Mouse (Mus musculus) embryo, embryonic 10 days (tissue): ENCODE data around the gene Igsf8.
"Not testable (repeated sequence)": the region's sequence is repeated elsewhere in the genome, so short reads cannot be mapped to it uniquely, and the experiment has no call there.

Experiments
- DNase-seq: peaks from one replicate; pipeline ENCODE4 v3.0.0-alpha.2; 2015; ENCODE audit warnings: low spot score

Gene Igsf8

DNA sequence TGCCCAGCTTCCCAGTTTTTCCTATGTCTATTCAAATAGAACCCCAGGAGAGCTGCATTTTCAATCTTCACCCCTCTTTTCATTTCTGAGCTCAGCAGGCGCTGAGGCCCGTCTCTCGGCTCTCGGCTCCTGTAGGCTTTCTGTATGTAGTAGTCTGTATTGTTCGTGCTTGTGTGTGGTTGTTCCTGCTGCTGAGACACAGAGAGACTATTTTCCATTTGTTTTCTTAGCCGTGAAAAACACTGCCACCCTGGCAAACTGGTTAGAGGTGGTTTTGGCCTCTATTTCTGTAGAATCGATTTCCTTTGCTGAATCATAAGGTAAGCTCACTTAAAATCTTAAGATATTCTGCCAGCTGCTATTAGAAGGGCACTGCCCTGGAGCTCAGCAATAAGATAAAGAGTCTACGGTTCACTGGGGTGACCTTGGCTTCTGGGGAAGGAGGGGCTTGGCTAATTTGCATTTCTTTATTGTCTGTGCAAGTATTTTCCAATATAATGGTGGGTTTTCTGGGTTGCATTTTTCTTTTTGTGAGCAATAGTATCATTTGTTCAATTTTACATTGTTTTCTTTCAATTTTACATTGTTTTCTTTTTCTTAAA lies at the start of gene Igsf8:
TSS of gene Igsf8 (plus strand) at position 165 of the 602 bp plus-strand sequence.
- DNase-seq, result no peak

DNA sequence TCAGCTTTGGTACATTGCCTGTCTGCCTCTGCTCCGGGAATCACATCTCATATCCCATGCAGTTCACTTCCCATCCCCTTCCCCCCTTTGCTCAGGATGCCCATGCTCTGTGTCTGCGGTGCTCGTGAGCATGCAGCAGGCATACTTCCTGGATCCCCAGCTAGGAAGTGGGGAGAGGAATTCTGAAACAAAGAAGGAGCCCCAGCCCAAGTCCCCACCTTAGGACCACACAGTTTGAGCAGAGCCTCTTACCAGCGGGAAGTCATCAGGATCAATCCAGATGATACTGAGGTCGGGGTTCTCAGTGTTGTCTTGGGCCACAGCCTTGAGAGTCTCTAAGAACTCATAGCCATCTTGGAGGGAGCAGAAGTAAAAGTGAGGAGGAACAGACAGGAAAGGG lies 48.7 kb upstream of the Igsf8 start:
- no peak for DNase-seq

DNA sequence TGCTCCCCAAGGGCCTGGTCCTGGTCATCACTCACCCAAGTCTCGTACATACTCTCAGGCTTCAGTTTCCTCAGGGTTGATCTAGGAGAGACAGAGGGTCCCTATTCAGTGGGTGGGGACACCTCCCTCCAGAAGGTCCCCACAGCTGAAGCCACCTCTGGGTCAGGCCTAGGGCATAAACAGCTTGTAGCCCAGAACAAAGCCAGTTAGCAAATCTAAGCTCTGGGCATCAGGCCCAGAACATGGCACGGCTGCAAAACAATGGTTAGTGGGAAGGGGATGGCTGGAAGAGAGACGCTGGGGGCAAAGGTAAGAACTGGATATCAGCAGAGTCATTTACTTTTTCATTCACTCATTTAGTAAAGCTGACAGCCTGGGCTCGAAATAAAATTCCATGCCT lies 47.7 kb upstream of the Igsf8 start:
- no peak for DNase-seq

DNA sequence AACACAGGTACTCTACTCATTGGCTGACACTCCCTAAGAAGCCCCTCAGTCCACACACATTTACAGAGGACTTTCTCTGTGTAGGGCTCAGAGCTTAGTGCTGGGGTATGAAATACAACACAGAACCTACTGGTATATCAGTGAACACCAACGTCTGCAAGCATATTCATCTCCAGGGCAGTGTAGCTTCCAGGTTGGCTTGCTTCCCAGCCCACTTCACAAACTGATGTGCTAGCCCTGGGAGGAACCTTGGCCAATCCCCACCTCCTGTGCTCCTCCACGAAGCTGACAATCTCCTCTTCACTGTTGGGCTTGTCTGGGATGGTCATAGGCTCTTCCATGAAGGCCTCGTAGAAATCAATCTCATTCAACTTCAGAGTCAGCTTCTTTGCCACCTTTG lies 46.7 kb upstream of the Igsf8 start:
- no peak for DNase-seq

DNA sequence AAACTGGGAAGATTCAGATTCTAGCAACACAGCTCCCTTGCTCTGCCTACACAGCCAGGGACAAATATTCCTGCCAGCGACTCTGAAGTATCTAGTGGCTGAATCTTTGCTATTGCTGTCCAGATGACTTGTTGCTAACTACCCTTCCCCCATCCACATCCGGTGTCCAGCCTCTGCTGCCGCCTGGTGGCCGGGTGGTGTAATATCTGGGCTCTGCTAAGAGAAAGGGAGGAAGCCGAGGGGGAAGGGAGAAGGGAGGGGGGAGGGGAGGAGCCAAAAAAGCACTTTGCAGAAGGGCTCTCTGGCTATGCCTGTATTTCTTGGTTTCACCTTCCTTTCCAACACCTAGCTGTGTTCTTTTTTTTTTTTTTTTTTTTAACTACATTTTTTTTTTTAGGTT lies 44.3 kb upstream of the Igsf8 start:
- DNase-seq, result peak; percentile 93

DNA sequence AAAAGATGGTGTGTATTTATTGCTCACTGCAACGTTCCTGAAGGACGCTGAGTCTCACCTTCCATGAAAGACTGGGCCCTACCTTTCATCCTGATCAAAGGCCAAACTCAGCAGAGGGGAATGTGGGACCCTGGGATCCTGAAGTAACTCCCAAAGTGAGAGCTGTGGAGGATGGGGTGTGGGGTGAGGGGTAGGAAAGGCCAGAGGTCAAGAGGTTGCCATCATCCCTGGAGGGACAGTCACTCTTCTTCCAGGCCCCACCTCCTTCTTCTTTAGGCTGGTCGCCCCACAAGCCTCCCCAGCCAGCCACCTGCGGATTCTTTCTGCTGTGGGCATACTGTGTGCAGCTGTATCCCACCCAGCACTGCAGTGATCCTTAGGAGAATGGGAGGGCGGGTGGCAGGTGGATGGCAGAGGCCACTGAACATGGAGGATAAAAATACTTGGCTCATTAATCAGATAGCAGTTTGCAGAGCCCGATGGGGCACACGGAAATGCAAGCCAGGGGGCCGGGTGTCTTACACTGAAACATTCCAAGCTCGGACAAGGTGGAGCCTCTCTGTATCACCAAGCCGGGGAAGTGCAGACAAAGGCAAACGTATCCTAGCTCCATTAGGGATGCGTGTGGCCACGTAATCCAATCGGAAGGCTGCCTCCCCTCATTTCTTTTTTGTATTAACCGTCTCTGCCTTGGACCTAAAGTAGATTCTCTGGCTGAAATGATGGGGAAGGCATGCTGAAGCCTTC lies 43.1 kb upstream of the Igsf8 start:
- DNase-seq, result no peak

DNA sequence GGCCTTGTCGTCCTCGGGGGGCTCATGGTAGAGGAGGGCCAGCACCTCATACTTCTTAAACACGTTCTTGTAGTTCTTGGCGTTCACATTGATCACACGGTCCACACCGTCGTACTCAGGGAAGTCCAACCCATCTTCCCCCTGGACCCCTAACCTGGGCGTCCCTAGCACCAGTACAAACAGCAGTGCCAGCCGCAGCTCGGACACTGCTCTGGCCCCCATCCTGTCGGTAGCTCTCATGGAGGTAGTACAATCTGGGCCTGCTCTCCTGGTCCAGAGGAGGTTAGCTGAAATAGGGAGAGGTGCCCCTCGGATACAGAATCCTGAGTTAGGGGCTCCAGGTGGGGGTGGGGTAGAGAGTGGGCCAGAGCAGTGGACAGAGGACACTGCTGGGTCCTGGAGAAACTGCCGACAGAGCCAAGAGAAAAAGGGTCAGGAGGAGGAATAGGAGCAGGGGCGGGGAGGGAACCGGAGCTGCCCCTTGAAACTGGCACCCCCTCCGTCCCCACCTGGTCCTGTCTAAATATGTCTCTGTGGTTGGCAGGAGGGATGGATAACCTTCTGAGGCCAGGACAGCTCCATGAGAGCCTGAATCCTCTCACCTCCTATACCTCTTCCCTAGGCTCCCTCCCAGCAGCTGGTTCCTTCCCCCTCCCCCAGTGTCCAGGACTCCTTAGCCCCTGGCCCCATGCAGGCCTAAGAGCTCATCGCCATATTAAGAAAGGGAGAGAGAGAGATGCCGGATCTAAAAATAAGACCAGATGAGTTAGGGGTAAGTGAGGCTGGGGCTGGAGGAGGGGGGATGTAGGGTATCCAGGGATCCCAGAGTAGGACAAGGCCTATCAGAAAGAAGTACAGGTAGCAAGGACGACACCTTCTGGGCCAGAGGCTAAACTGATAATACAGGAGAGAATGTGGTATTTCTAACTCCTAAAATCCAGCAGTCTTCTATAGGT lies 41.7 kb upstream of the Igsf8 start, which contains the start of gene Casq1:
TSS of gene Casq1 (minus strand) at position 418 of the 956 bp plus-strand sequence.
- no peak for DNase-seq

DNA sequence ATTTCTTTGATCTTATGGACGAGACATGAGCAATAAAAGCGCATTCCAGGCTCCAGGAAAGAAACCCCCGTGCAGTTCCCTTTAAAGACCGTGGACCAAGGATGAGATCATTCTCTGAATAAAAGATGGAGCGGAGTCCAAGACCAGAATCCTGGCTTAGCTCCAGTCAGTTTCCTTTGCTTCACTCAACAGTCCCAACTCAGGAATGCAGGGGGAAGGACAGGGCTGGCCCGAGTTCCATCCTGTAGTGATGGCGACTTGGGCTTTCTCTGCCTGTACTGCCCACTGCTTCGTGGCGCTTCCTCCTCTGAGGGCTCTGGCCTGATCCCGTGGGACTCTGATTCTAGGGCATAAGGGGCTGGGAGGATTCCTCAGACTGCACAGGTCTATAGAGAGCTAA lies 41.0 kb upstream of the Igsf8 start:
- DNase-seq, result no peak

DNA sequence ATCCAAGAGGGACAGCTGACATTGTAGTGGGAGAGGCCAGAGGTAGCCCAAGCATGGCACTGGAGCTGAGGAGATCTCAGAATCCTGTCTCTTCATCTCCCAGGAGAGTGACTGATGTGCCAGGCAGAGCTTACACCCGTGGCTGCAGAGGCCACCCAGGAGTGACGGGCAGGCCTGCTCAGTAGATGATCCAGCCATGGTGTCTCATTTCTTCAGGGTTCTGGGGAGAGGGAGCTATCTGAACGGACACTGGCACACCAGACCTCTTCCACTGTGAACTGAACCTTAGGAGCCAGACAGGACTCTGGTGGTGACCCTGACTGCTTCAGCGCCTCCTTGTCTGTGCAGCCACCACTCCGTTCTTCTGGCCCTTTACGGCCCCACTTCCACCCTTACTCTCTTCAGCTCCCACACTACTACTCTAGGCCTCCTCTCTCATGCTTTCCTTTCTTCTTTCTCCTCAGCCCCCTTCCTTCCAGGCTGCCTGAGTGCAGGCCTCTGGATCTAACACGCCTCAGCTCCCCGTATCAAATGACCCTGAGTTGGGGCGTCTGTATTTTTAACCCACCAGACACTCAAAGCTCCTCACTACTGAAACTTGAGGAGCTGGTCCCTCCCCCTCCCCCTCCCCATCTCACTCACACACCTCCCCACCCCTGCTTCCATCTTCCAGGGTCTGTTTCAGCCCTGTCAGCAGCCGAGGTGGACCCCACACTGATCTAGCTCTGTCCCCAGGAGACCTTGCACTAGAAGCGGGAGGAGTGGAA lies 40.0 kb upstream of the Igsf8 start:
- peak; percentile 41 for DNase-seq

DNA sequence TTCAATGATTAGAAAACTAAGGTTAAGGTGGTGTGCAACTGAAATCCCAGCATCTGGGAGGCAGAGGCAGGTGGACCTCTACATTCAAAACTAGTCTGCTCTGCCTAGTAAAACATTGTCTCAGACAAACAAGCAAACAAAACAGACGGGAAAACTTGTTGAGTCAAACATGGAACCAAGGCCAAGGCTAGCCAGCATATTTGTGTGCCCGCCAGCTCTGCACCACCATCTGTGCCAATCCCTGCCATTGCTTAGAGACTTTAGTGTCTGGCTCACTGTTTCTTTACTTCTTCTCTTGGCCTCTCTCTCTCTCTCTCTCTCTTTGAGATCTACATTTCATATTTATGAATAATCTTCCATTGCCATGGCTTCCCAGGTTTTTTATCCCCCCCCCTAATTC lies 33.2 kb upstream of the Igsf8 start:
- no peak for DNase-seq

DNA sequence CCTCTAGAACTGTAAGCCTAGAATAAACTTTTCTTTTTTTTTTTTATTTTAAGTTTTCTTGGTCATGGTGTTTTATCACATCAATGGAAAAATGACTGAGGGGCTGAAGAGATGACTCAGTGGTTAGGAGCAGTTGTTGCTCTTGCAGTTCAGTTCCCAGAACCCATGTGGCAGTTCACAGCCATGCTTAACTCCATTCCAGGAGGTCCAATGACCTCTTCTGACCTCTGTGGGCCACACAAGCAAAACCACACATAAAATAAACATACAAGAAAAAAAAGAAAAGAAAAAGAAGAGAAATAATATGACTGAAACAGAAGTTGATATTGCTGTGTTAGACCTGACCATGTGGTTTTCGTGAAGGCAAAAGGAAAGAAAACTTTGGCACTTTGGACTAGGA lies 32.2 kb upstream of the Igsf8 start:
- no peak for DNase-seq

DNA sequence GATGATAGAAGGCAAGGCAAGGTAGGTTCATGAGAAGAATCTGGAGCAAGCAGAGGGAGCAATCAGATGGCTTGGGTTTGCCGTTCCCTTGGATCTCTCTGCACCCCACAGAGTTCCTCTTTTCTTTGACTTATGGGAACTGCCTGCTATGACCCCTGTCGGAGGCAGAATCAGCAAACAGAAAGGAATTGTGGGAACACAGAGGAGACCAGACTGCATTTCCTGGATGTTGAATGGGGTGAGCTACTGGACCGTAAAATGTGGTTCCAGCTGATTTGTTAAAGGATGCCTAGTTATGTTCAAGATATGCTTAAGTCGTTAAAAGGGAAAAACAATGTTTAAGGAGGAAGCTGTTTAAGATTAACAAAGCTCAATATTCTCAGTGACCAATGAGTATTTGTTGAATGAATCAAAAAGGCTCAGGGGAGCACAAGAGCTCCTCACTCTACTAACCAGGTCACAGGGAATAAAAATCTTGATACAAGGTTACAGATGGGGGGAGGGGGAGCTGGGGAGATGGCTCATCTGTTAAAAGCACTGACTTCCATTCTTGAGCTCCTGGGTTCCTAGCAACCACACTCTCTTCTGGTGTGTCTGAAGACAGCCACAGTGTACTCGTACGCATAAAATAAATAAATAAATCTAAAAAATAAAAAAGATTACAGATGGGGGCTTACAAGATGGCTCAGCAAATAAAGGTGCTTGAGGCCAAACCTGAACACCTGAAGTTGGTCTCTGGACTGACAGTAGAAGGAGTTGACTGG lies 20.3 kb upstream of the Igsf8 start:
- peak; percentile 29 for DNase-seq

DNA sequence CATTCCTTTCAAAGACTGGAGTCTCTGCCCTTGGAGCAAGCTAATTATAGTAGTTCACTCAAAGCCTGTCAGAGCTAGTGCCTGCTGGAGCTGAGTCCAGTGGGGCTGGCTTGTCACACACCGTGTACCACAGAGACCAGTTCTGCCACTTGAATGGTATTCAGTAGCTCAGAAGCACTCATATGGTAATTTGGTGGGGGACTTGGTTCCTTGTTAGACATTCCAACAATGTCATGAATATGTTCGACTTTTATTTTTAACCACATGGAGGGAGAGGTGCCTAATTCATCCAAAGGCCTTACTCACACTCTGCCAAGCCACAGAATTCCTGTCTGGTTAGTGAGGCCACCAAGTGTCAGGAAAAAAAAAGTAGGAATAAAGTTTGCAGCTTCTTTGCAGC lies 19.0 kb upstream of the Igsf8 start:
- DNase-seq, result peak; percentile 43

DNA sequence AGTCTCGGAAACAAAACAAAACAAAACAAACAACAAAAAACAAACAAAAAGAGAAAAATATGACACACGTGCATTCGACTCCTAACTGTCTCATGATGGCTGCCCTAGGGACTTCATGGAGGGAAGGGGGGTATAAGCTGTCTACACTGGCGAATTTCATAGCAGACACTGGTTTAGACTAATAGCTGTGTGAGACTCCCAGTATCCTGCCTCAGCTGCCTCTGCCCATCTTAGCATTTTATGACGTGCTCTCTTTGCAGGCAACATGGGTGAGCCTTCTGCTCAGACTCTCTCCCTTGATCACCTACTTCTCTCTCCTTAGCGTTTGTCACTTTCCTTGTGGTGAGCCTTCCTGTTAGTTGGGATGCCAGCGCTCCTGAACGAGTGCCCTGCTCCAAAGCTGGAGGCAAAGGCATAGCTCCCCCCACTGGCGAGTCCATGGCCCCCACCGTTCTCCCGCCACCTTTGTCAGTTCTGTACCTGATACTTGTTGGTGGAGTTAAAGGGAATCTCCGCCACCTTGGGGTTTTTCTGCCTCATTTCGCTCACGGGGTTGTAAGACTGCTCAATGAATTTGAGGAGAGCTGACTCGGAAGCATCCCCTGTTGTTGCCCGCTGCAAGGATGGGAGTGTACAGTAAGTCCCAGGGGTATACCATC lies 17.8 kb upstream of the Igsf8 start:
- peak; percentile 39 for DNase-seq

DNA sequence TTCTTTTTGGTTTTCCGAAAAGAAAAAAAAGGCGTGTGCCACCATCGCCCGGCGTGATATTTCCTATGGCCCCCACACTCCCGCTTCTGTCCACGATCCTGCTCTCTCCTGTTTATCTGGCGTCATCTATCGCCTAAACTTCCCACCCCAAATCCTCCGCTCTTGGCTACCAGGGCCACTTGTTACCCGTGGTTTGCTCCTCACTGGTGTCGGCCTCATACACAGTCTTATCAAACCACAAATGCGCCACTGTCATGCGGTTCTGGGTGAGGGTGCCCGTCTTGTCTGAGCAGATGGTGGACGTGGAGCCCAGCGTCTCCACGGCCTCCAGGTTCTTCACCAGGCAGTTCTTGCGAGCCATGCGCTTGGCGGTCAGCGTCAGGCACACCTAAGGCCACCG lies 16.8 kb upstream of the Igsf8 start:
- not testable (repeated sequence) for DNase-seq

DNA sequence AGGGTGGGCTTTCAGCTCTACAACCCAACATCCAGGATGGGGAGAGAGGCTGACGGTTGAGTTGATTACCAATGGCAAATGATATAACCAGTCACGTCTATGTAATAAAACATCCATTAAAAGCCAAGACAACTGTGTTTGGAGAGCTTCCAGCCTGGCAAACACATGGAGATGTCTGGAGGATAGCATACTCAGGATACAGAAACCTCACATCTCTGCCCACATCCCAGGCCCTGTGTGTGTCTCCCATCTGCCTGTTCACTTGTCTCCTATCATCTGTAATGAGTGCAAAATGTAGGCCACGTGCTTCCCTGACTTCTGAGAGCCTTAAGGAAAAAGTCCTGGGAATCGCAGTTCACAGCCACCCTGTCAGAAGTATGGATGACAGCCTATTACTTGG lies 14.2 kb upstream of the Igsf8 start:
- no peak for DNase-seq

DNA sequence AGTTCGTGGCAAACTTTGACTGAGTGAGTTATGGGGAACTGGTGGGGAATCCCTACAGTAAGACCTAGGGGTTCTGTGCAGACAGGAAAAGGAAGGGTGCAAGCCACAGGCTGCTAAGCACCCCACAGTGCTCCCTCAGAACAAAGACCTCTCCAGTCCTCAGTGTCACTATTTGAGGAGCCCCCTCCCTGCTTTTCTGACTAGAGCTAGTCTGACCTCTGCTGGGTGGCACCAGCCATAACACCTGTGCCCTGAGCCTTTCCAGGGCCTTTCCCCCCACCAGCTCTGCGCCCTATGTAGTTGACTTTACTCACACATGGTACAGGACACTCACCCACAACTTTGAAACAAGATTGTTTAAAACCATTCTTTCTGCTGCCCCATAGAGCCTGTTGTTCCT lies 13.8 kb upstream of the Igsf8 start:
- peak; percentile 69 for DNase-seq

DNA sequence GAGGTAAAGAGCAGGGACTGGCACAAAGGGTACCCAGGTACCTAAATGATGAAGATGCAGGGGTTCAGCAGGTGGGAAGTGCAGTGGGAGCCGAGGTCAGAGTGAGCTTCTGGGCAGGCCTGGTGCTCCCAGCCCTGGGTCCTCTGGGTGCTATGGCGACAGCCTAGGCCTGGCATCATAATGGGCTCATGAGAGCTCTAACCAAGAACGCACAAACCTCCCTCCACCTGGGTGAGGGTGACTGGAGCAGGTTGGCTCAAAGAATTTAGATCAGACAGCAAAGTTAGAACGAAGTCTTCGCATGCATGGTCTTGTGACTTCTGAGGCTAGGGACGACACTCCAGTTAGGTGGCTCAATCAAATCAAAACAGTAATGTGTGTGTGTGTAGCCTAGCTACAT lies 3.1 kb upstream of the Igsf8 start, which contains the start of gene Atp1a4:
TSS of gene Atp1a4 (minus strand) at position 101 of the 400 bp plus-strand sequence.
- no peak for DNase-seq

DNA sequence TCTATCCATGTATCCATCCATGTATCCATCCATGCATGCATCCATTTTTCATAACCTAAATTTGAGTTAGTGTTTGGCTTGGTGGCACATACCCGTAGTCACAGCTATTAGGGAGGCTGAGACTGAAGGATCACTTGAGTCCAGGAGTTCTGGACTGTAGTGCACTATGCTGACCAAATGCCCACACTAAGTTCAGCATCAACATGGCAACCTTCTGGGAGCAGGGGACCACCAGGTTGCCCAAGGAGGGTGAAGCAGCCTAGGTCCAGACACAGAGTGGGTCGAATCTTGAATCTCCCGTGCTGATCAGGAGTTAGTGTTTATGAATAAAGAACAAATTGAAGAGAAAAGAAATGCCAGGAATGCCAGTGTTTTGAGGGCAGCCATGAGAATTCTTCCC lies 9.8 kb downstream of the Igsf8 start:
- DNase-seq, result no peak

DNA sequence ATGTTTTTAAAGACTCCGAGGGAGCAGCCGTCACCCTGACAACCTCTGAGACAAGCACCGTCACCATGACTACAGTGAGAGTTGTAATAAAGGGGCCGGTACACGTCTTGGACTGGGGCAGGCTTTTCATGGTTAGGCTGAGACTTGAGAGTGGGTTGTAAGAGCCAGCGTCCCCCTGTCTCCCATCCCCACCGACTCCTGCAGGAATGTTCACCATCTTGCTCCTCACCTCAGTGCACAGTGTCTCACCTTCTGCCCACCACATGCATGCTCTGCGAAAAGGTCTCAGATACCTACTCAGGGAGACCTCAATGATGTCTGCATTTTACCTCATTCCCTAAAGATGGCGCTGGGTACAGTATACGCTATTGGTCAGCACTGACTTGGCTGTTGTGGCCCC lies 10.3 kb downstream of the Igsf8 start:
- peak; percentile 37 for DNase-seq

DNA sequence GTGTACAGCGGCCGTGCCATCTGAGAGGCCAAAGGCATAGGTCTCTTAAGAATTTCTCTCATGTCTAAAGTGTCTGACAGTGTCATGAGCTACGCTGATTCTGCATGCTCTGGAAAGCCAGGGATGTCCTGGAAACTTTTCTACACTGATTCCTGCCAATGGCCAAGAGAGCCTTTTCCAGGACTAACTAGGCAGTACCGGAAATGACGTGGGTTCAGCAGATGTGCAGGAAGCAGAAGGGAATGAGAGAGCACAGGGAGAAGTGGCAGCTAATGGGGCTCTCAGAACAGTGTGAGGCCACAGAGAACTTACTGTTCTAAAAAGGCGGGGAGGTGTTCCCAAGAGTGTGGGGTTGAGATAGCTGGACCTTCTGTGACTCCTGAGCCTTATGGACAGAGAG lies 11.9 kb downstream of the Igsf8 start:
- no peak for DNase-seq
